Mouse (Mus musculus): ENCODE measurements around the gene Larp4.

DNA sequence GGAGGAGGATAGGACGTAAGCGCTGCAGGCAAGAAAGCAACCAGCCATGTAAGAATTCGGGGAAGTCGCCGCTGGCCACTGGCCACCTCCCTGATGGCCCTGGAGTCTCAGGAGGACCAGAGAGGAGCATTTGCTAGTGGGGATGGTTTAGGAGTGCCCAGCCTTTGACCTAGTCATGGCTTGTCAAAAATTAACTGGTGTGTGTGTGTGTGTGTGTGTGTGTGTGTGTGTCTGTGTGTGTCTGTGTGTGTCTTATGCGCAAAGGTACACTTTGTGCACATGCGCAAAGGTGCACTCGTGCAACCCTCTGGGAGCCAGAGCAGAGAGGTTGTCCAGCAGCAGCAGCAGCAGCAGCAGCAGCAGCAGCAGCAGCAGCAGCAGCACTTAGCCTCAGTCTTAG lies 32.0 kb upstream of the Larp4 start:
- TF ChIP-seq EP300 (IDR thresholded peaks at IDR 0.05; ENCODE audit: low read depth) (no peak), CTCF (IDR thresholded peaks at IDR 0.05; ENCODE audit: low read depth) (no peak)

All from liver, embryonic 14.5 days (tissue).